Mouse (Mus musculus): ENCODE data around the gene Spata3. TPM values are rescaled to one million over a fixed set of nuclear protein-coding genes. Genes with fewer than 3 reads are reported as not detected.

The Spata3 gene
- total and polyA plus RNA-seq, 3 experiments: not detected

DNA sequence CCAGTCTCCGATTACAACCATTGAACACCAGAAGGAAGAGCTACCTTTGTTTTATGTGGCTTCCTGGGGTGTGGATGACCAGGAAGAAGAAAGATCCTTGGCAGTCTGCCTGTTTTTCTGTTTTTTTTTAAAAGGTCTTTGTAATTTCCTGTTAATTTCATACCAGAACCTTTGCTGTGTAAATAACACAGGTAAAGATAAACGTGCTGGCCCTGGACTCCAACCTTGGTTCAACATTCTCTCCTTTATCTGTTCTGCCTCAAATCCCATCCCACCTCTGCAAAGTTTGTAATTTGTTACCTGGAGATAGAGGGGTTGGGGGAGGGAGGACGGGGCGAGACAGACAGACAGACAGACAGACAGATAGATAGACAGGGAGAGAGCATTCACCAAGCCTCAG lies 23.5 kb downstream of the Spata3 start:
- Histone ChIP-seq H3K9me3 (replicated peaks) (no peaks in the 10 kb centered on the region), H3K4me1 (ENCODE audit: insufficient read depth, low read depth, low read length) (peaks cover 5% of the 10 kb centered on the region; the same call in 1 of the 2 replicates), H3K36me3 (replicated peaks) (no peaks in the 10 kb centered on the region), H3K27me3 (ENCODE audit: insufficient read depth, low read length) (peaks cover 16% of the 10 kb centered on the region), H3K4me3 (ENCODE audit: low read depth, low read length) (no peak overlapping the region)
- ATAC-seq (ENCODE audit: extremely low read depth, insufficient number of reproducible peaks, low FRiP score, poor library complexity, severe bottlenecking) (no peak), DNase-seq (ENCODE audit: low spot score) (no peak)
- TF ChIP-seq CTCF (IDR thresholded peaks at IDR 0.05; ENCODE audit: low read depth, low read length) (no peak), GATA2 (IDR thresholded peaks at IDR 0.05; ENCODE audit: borderline replicate concordance, low read depth, low read length) (no peak), TAL1 (conservative IDR thresholded peaks at IDR 0.05; ENCODE audit: low read depth, low read length) (no peak), GATA1 (IDR thresholded peaks at IDR 0.05; ENCODE audit: borderline replicate concordance, low read length) (no peak), POLR2AphosphoS5 (IDR thresholded peaks at IDR 0.05; ENCODE audit: insufficient replicate concordance, low read depth, low read length) (no peak)

DNA sequence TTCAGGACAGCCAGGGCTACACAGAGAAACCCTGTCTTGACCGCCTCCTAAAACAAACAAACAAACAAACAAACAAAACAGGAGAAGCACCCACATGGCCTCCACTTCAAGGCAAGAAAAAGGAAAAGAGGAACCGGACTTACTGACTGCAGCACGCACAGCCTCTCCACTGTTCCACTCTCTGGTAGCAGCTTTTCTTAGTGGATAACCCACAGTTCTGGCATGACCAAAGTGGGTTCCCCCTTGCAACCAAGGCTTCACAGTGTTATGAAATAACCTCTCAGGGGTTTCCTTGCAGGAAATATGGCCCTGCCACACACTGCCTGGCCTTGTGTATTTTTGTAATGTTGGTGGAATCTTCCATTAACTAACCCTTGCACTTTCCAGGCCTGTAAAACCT lies 24.2 kb downstream of the Spata3 start:
- DNase-seq (ENCODE audit: low spot score) (no peak), ATAC-seq (ENCODE audit: extremely low read depth, insufficient number of reproducible peaks, low FRiP score, poor library complexity, severe bottlenecking) (no peak)
- H3K27me3 ChIP-seq (ENCODE audit: insufficient read depth, low read length): peaks cover 16% of the 10 kb centered on the region
- H3K36me3 ChIP-seq (replicated peaks): no peaks in the 10 kb centered on the region
- H3K4me1 ChIP-seq (ENCODE audit: insufficient read depth, low read depth, low read length): peaks cover 5% of the 10 kb centered on the region; the same call in 1 of the 2 replicates
- TF ChIP-seq GATA2 (IDR thresholded peaks at IDR 0.05; ENCODE audit: borderline replicate concordance, low read depth, low read length) (no peak), CTCF (IDR thresholded peaks at IDR 0.05; ENCODE audit: low read depth, low read length) (no peak), GATA1 (IDR thresholded peaks at IDR 0.05; ENCODE audit: borderline replicate concordance, low read length) (no peak), POLR2AphosphoS5 (IDR thresholded peaks at IDR 0.05; ENCODE audit: insufficient replicate concordance, low read depth, low read length) (no peak), TAL1 (conservative IDR thresholded peaks at IDR 0.05; ENCODE audit: low read depth, low read length) (no peak)
- H3K9me3 ChIP-seq (replicated peaks): peaks cover 2% of the 10 kb centered on the region
- H3K4me3 ChIP-seq (ENCODE audit: low read depth, low read length): no peak overlapping the region

DNA sequence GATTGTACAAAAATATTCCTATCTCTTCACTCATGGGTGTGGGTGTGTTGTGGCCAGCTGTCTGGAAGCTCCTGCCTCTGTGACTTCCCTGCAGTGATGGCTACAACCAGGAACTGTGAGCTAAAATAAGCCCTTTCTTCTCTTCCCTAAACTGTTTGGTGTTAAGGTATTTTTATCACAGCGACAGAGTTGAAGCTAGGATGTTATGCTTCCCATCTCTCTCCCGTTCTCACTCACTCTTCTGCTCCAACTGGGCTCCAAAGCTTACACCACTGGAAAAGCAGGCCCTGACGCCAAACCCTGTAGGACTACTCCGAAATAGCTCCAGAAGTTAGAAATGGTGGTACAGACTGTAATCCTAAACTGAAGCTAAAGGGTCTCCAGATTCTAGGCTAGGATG lies 28.4 kb downstream of the Spata3 start:
- no peaks in the 10 kb centered on the region for H3K36me3 ChIP-seq (replicated peaks)
- H3K4me1 ChIP-seq (ENCODE audit: insufficient read depth, low read depth, low read length): no peaks in the 10 kb centered on the region
- TF ChIP-seq CTCF (IDR thresholded peaks at IDR 0.05; ENCODE audit: low read depth, low read length) (no peak), GATA2 (IDR thresholded peaks at IDR 0.05; ENCODE audit: borderline replicate concordance, low read depth, low read length) (no peak), GATA1 (IDR thresholded peaks at IDR 0.05; ENCODE audit: borderline replicate concordance, low read length) (no peak), TAL1 (conservative IDR thresholded peaks at IDR 0.05; ENCODE audit: low read depth, low read length) (no peak), POLR2AphosphoS5 (IDR thresholded peaks at IDR 0.05; ENCODE audit: insufficient replicate concordance, low read depth, low read length) (no peak)
- H3K27me3 ChIP-seq (ENCODE audit: insufficient read depth, low read length): peaks cover 14% of the 10 kb centered on the region
- H3K4me3 ChIP-seq (ENCODE audit: low read depth, low read length): no peak overlapping the region
- DNase-seq (ENCODE audit: low spot score): no peak
- peaks cover 10% of the 10 kb centered on the region for H3K9me3 ChIP-seq (replicated peaks)
- no peak for ATAC-seq (ENCODE audit: extremely low read depth, insufficient number of reproducible peaks, low FRiP score, poor library complexity, severe bottlenecking)

DNA sequence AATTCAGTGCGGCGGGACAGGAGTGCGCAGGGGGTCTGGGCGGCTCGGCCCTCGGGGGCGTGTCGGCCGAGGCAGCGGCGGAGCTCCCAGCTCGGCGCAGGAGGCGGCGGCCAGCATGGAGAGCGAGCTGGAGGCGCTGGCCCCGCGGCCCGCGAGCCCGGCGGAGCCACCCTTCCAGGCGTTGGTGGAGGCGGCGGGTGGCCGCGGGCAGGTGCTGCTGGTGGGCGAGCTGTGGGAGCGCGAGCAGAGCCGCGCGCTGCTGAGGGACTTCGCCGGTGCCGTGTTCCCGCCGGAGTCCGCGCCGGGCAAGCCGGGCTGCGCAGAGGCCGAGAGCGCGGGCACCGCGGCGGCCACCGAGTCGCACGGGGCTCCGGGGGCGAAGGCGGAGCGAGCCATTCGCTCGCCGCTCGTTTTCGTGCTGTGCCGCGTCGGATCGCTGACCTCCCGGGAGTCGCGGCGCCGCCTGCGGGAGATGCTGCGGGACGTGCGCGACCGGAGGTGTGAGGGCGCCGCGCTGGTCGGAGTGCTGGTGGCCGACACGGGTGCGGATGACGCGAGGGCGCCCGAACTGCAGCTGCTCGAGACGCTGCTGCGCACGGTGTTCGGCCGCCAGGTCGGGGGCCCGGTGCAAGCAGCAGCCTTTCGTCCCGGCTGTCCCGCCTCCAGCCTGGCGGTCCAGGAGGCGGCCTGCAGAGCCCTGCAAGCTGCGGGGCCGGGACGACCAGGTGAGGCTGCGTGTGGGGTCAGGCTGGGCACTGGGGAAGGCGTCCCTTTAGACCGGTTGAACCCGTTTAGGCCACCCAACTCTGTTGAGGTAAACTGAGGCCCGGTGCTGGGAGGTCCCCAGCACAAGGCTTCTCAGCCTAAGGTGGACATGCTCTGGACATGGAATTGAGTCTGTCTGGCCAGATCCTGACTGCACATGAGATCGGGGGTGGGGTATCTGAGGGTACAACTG lies 29.5 kb downstream of the Spata3 start, which contains the start of gene 2810459M11Rik:
TSS of gene 2810459M11Rik (plus strand) at position 16 of the 958 bp plus-strand sequence.
- DNase-seq (ENCODE audit: low spot score): no peak
- no peak within 1 kb of the TSS for H3K4me3 ChIP-seq (ENCODE audit: low read depth, low read length)
- ATAC-seq (ENCODE audit: extremely low read depth, insufficient number of reproducible peaks, low FRiP score, poor library complexity, severe bottlenecking): no peak
- peaks cover 14% of the 10 kb centered on the region for H3K27me3 ChIP-seq (ENCODE audit: insufficient read depth, low read length)
- no peaks in the 10 kb centered on the region for H3K36me3 ChIP-seq (replicated peaks)
- peaks cover 10% of the 10 kb centered on the region for H3K9me3 ChIP-seq (replicated peaks)
- TF ChIP-seq GATA2 (IDR thresholded peaks at IDR 0.05; ENCODE audit: borderline replicate concordance, low read depth, low read length) (no peak), GATA1 (IDR thresholded peaks at IDR 0.05; ENCODE audit: borderline replicate concordance, low read length) (no peak), CTCF (IDR thresholded peaks at IDR 0.05; ENCODE audit: low read depth, low read length) (no peak), TAL1 (conservative IDR thresholded peaks at IDR 0.05; ENCODE audit: low read depth, low read length) (no peak), POLR2AphosphoS5 (IDR thresholded peaks at IDR 0.05; ENCODE audit: insufficient replicate concordance, low read depth, low read length) (no peak)
- H3K4me1 ChIP-seq (ENCODE audit: insufficient read depth, low read depth, low read length): no peaks in the 10 kb centered on the region

DNA sequence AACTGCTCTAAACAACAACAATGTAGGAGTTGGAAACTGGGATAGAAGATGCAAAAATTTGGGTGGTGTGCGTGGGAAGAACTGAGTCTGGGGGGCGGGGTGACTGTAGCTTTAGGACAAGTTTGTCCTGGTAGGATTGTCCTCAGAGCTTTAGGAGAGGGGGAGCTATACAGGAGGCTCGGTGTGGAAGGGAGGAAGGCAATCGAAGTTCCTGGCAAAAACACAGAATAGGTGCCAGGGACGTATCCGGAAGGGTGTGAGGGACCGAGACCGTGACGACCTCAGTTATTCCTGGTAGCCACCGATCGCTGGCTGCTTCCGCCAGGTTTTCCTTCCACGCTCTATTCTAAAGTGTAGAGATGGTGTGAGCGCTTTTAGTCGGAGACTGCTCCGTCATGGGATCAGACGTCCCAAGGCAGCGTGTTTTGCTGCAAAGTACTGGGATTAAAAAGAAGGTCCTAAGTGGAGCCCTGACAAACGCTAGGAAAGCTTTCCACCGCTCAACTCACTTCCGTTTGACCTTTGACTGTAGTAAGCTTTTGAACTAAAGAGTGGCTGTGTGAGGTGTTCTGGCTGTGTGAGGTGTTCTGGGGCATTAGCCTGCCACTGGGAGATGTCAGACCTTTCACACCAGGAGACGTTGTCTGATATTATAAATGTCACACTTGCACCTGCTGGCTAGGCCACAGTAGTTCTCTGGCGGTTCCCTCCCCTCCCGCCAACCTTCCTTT lies 30.4 kb downstream of the Spata3 start:
- TF ChIP-seq GATA2 (IDR thresholded peaks at IDR 0.05; ENCODE audit: borderline replicate concordance, low read depth, low read length): no peak
- TF ChIP-seq GATA1 (IDR thresholded peaks at IDR 0.05; ENCODE audit: borderline replicate concordance, low read length): no peak
- no peak for TF ChIP-seq TAL1 (conservative IDR thresholded peaks at IDR 0.05; ENCODE audit: low read depth, low read length)
- TF ChIP-seq CTCF (IDR thresholded peaks at IDR 0.05; ENCODE audit: low read depth, low read length): no peak
- no peak for TF ChIP-seq POLR2AphosphoS5 (IDR thresholded peaks at IDR 0.05; ENCODE audit: insufficient replicate concordance, low read depth, low read length)
- H3K4me3 ChIP-seq (ENCODE audit: low read depth, low read length): no peak overlapping the region
- peaks cover 10% of the 10 kb centered on the region for H3K9me3 ChIP-seq (replicated peaks)
- no peak for ATAC-seq (ENCODE audit: extremely low read depth, insufficient number of reproducible peaks, low FRiP score, poor library complexity, severe bottlenecking)
- H3K27me3 ChIP-seq (ENCODE audit: insufficient read depth, low read length): peaks cover 14% of the 10 kb centered on the region
- DNase-seq (ENCODE audit: low spot score): no peak
- H3K4me1 ChIP-seq (ENCODE audit: insufficient read depth, low read depth, low read length): no peaks in the 10 kb centered on the region
- H3K36me3 ChIP-seq (replicated peaks): no peaks in the 10 kb centered on the region

DNA sequence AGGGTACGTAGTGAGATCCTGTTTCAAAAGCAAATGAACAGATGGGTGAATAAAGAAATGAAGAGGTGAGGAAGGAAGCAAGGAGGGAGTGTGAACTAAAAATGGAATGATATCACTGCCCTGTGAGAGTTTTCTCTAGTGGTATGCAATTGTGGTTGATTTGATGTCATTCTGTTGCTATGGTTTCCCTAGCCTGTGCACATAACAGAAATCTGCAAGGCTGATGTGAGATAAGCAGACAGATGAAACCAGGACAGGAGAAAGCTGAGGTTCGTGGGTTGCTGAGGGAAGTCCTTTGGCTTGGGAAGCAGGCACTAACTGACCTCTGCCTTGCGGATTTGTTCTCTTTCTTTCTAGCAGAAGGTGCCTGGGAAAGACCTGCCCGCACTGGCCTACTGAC lies 31.6 kb downstream of the Spata3 start:
- DNase-seq (ENCODE audit: low spot score) (no peak), ATAC-seq (ENCODE audit: extremely low read depth, insufficient number of reproducible peaks, low FRiP score, poor library complexity, severe bottlenecking) (no peak)
- no peaks in the 10 kb centered on the region for H3K36me3 ChIP-seq (replicated peaks)
- peaks cover 10% of the 10 kb centered on the region for H3K9me3 ChIP-seq (replicated peaks)
- peaks cover 16% of the 10 kb centered on the region for H3K27me3 ChIP-seq (ENCODE audit: insufficient read depth, low read length)
- no peak for TF ChIP-seq GATA1 (IDR thresholded peaks at IDR 0.05; ENCODE audit: borderline replicate concordance, low read length)
- no peak for TF ChIP-seq TAL1 (conservative IDR thresholded peaks at IDR 0.05; ENCODE audit: low read depth, low read length)
- no peak for TF ChIP-seq POLR2AphosphoS5 (IDR thresholded peaks at IDR 0.05; ENCODE audit: insufficient replicate concordance, low read depth, low read length)
- no peak for TF ChIP-seq CTCF (IDR thresholded peaks at IDR 0.05; ENCODE audit: low read depth, low read length)
- TF ChIP-seq GATA2 (IDR thresholded peaks at IDR 0.05; ENCODE audit: borderline replicate concordance, low read depth, low read length): no peak
- H3K4me1 ChIP-seq (ENCODE audit: insufficient read depth, low read depth, low read length): no peaks in the 10 kb centered on the region
- H3K4me3 ChIP-seq (ENCODE audit: low read depth, low read length): no peak overlapping the region

Data from G1E (cell line).